Mouse (Mus musculus) neural tube, postnatal 0 days (tissue): ENCODE results near the gene Ifna7. TPM values are rescaled to one million over a fixed set of nuclear protein-coding genes. Genes with fewer than 3 reads are reported as not detected.

ENCODE experiments used
- polyA plus RNA-seq: library from polyadenylated mRNA; unstranded; fragments of >200 nt; fragmentation: Nextera tagmentation; extraction: Ambion mirVana; gene quantifications from 2 replicates; pipeline ENCODE4 v1.2.1, GENCODE M21; 2015

Gene Ifna7
- not detected in 2 replicates for polyA plus RNA-seq

GRCm38 (mm10) chr4:88815928-88816327, at the start of gene Ifna7:
Gene Ifna7, plus strand, starts transcription at chr4:88816228.

DNA sequence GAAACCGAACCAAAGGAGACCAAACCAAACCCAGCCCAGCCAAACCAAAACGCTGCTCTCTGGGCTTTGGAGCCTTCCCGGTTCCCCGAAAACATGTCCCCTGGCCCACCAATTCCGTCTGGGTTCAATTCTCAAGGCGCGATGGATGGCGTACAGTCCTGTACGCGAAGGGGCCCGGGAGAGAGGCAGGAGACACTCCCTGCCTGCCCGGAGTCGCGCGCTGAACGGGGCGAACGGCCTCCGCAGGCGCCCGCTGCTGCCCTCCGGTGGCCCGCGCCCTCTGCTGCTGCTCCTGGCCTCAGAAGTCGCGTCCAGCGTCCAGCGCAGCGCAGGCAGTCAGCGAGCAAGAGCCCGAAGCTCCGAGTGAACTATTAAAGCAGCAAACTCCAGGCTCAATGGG, 42.5 kb upstream of the Ifna7 start, which contains the start of gene Gm13290:
Gm13290 (plus strand) TSS at position 301 of the 400 bp plus-strand sequence.

GRCm38 (mm10) chr4:88776622-88777021, 39.4 kb upstream of the Ifna7 start, which contains the start of gene Gm13289:
Gene Gm13289, plus strand, starts transcription at chr4:88776922.

DNA sequence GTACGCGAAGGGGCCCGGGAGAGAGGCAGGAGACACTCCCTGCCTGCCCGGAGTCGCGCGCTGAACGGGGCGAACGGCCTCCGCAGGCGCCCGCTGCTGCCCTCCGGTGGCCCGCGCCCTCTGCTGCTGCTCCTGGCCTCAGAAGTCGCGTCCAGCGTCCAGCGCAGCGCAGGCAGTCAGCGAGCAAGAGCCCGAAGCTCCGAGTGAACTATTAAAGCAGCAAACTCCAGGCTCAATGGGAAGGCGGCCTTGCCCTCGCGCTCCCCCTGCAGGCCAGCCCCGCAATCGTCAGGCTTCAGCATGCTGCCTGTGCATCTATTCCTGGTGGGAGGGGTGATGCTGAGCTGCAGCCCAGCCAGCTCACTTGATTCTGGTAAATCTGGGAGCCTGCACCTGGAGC, 36.5 kb upstream of the Ifna7 start, which contains the start of gene Gm13272:
Gm13272 (plus strand) TSS at position 301 of the 400 bp plus-strand sequence.

GRCm38 (mm10) chr4:88781831-88782230, 34.2 kb upstream of the Ifna7 start, which contains the start of gene Ifnz:
Gene Ifnz, plus strand, starts transcription at chr4:88782131.

GRCm38 (mm10) chr4:88785409-88785808, 30.6 kb upstream of the Ifna7 start, which contains the start of gene Gm13276:
Gene Gm13276, plus strand, starts transcription at chr4:88785709.

DNA sequence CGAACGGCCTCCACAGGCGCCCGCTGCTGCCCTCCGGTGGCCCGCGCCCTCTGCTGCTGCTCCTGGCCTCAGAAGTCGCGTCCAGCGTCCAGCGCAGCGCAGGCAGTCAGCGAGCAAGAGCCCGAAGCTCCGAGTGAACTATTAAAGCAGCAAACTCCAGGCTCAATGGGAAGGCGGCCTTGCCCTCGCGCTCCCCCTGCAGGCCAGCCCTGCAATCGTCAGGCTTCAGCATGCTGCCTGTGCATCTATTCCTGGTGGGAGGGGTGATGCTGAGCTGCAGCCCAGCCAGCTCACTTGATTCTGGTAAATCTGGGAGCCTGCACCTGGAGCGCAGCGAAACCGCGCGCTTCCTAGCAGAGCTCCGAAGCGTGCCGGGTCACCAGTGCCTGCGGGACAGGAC, 27.6 kb upstream of the Ifna7 start, which contains the start of gene Gm13277:
Gm13277 (plus strand) TSS at position 231 of the 400 bp plus-strand sequence.

GRCm38 (mm10) chr4:88791250-88791649, 24.8 kb upstream of the Ifna7 start, which contains the start of gene Gm13278:
Gene Gm13278, plus strand, starts transcription at chr4:88791550.

GRCm38 (mm10) chr4:88793936-88794675, 21.9 kb upstream of the Ifna7 start, which contains the start of gene Gm13275:
Gene Gm13275, plus strand, starts transcription at chr4:88794487.

GRCm38 (mm10) chr4:88797097-88797496, 18.9 kb upstream of the Ifna7 start, which contains the start of gene Gm13279:
Gene Gm13279, plus strand, starts transcription at chr4:88797397.

DNA sequence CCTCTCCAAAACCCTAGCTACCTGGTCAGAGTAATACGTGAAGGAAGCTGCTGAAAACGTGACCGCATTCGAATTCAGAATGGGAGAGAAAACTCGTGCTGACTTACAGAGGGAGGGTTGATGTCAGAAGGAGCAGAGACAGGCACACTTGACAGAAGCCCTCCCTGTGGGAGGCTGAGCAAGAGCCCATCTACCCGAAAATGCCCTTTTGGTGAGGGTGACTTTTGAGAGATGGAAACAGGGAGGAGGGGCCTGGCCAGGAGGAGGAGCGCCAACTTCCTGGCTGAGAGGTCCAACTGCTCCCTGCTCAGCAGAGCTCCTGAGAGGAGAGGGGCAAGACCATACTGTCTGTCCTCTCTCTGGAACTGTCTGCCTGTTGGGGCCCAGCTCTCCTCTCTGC, 16.7 kb upstream of the Ifna7 start, which contains the start of gene Gm13285:
Gm13285 (plus strand) TSS at position 301 of the 400 bp plus-strand sequence.

GRCm38 (mm10) chr4:88802954-88803353, 13.1 kb upstream of the Ifna7 start, which contains the start of gene Gm13287:
Gene Gm13287, plus strand, starts transcription at chr4:88803254.

GRCm38 (mm10) chr4:88805231-88805630, 10.8 kb upstream of the Ifna7 start, which contains the start of gene Gm13288:
Gene Gm13288, plus strand, starts transcription at chr4:88805531.

GRCm38 (mm10) chr4:88819659-88820058, 3.6 kb downstream of the Ifna7 start, which contains the start of gene Ifna11:
Gene Ifna11, plus strand, starts transcription at chr4:88819959.

DNA sequence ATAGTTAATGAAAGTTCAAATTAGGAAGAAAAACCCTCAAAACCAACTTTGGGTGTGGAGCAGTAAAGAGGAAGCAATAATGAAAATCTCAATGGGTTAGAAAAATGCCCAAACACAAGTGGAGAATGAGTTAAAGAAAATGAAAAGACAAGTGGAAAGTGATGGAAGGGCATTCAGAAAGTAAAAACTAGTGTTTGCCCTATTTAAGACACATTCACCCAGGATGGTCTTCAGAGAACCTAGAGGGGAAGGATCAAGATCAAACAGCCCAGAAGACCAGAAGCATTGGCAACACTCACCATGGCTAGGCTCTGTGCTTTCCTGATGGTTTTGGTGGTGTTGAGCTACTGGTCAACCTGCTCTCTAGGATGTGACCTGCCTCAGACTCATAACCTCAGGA, 11.1 kb downstream of the Ifna7 start, which contains the start of gene Ifna6:
Ifna6 (plus strand) TSS at position 301 of the 400 bp plus-strand sequence.

GRCm38 (mm10) chr4:88835225-88835624, 19.2 kb downstream of the Ifna7 start, which contains the start of gene Ifna5:
Gene Ifna5, plus strand, starts transcription at chr4:88835525.

GRCm38 (mm10) chr4:88841438-88841911, 25.4 kb downstream of the Ifna7 start, which contains the start of gene Ifna4:
Gene Ifna4, plus strand, starts transcription at chr4:88841861.

DNA sequence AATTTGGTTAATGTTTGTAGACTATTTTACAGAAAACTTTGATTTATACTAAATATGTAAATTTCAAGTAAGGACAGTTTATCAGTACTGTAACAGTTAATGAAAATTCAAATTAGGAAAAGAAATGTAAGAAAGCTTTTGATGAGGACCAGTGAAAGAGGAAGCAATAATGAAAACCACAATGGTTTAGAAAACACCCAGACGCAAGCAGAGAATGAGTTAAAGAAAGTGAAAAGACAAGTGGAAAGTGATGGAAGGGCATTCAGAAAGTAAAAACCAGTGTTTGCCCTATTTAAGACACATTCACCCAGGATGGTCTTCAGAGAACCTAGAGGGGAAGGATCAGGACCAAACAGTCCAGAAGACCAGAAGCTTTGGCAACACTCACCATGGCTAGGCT, 33.7 kb downstream of the Ifna7 start, which contains the start of gene Ifna1:
Ifna1 (plus strand) TSS at position 390 of the 400 bp plus-strand sequence.

